Mouse (Mus musculus) mouse embryonic stem cell (cell line): ENCODE measurements around the gene Ddx31.

ENCODE experiments used
- in situ Hi-C, 2 experiments: fragments of 300-500 bp; cut with MboI; formaldehyde crosslinking; loops; 1 replicate in 1 of 2; 3 replicates in 1 of 2; pipeline ENCODE4 v1.14.3; 2019 to 2020; ENCODE audit warnings: low sequenced_read_pairs in 2 of 2, low pct_unique_long_range_greater_than_20kb in 1 of 2, mixed read lengths in 1 of 2; ENCODE audit not compliant: unreplicated experiment in 1 of 2

The Ddx31 gene

GRCm38 (mm10) chr2:28938997-28939396 lies 98.8 kb downstream of the Ddx31 start:
- in situ Hi-C loops = no loop called here

GRCm38 (mm10) chr2:28943666-28944516 lies 103.7 kb downstream of the Ddx31 start:
- in situ Hi-C loops = no loop called here

DNA sequence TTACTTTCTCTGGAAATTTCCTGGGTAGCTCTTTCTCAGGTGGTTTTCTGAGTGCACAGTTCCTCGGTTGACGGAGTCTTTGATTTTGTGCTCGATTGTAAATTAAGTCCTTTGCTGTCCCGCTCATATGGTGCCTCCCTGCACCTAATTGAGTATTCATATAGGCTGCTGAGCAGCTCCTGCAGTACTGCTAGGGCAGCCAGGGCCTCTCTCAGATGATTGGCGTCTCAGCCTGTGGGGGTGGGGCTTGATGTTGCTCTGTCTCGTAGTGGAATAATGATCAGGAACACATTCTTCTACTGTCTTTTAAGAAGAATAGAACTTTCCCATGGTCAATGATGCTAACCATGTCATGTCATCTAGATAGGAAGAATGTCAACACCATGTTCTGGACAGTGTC lies 105.2 kb downstream of the Ddx31 start:
- in situ Hi-C loops = no loop called here

- in situ Hi-C loops = no loop called here
Measured at GRCm38 (mm10) chr2:28946312-28946711, 106.1 kb downstream of the Ddx31 start.

DNA sequence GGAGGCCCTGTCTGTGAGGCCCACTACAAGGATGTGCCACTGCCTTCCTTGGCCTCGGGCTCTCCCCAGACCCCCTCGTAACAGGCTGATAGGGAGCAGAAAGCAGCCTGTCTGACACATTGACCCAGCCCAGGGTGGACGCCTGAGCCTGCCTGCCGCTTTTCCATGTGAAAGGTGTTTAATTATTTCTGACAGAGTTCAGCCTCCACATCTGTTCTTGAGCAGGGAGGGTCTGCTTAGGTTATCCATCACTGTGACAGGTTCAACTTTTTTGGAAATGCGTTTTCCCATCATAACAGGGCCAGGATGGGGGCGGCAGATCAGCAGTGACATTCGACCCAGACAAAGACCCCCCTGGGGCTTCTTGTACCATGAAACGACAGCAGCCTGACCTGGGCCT lies 112.8 kb downstream of the Ddx31 start:
- in situ Hi-C loops = no loop called here

GRCm38 (mm10) chr2:28954595-28954994 lies 114.4 kb downstream of the Ddx31 start:
- in situ Hi-C loops = no loop called here
